9 mouse cellular contexts compared by ENCODE assay signal in the genomic region with DNA sequence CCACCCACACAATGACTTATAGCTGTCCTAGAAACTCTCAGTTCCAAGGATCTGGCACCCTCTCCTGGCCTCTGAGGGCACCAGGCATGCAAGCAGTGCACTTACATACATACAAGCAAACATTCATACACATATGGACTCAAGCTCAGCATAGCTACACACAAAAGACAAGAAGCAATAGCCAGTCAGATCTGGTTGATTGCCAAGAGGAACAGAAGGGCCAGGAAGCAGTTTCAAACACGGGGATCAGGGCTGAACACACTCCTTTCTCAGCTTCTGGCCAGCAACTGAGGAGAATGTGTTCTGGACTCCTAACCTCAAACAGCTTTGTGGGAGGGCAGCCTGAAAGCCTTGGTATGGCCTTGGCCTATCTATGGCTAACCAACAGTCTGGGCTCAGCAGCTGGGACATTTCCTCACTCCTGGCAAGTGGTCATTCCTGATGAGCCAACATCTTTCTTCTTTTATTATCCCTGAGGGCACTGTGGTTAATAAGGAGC. TPM values are rescaled to one million over a fixed set of nuclear protein-coding genes. Genes with fewer than 3 reads are reported as not detected.
DNase-seq lines count a peak whose midpoint lies in the region; ATAC-seq lines count a peak whose summit lies in the region.
"Had no signal": no experiment of that assay in that cellular context is flagged by ENCODE, and none has a peak within 500 bp of the region (broad histone marks: within the 10 kb centered on the region; RNA-seq: fewer than 3 reads in every experiment).

No protein-coding gene starts in this region.

- peak; percentile 19 for DNase-seq in kidney, adult 18-20 months
- DNase-seq in adrenal gland, adult 2 months: peak; percentile 88
- DNase-seq in gonadal fat pad, adult 2 months (ENCODE audit: low read depth): peak; percentile 75
- no peak for DNase-seq in layer of hippocampus, adult 9-10 months (ENCODE audit: low spot score)
- no peak for DNase-seq in urinary bladder, adult 18-20 months (ENCODE audit: low spot score in 2 of 2)
- DNase-seq in layer of hippocampus, postnatal 25 days (ENCODE audit: extremely low spot score in 1 of 2, low spot score in 1 of 2): no peak

- H3K4me2 ChIP-seq in kidney, embryonic 16.5 days (replicated peaks; ENCODE audit: low read depth, low read length): no peak overlapping the region
- H3K4me2 ChIP-seq: embryonic facial prominence, embryonic 15.5 days had no signal

- no peak overlapping the region for H3K4me3 ChIP-seq in kidney, embryonic 16.5 days (ENCODE audit: low read length)
- H3K4me3 ChIP-seq: embryonic facial prominence, embryonic 15.5 days had no signal

- H3K27ac ChIP-seq in kidney, embryonic 16.5 days (ENCODE audit: low read length): no peak overlapping the region
- H3K27ac ChIP-seq: embryonic facial prominence, embryonic 15.5 days had no signal

- H3K9ac ChIP-seq in kidney, embryonic 16.5 days (replicated peaks; ENCODE audit: low read length): no peak overlapping the region
- H3K9ac ChIP-seq: embryonic facial prominence, embryonic 15.5 days had no signal

- 25% methylated on average over 1 of the region's 1 CpGs for WGBS in kidney, embryonic 16.5 days

- ATAC-seq in kidney, embryonic 16.5 days (ENCODE audit: low FRiP score, low TSS enrichment): no peak
- ATAC-seq in megakaryocyte-erythroid progenitor cell, adult 5-6 weeks (replicated peaks; ENCODE audit: low FRiP score, low TSS enrichment, poor library complexity, severe bottlenecking): peak; percentile 27

- peaks cover 31% of the 10 kb centered on the region for H3K4me1 ChIP-seq in kidney, embryonic 16.5 days (ENCODE audit: insufficient read depth, low read length)

- H3K9me3 ChIP-seq in kidney, embryonic 16.5 days (ENCODE audit: low read length): no peaks in the 10 kb centered on the region
- H3K9me3 ChIP-seq: embryonic facial prominence, embryonic 15.5 days had no signal

- H3K27me3 ChIP-seq in kidney, embryonic 16.5 days (ENCODE audit: insufficient read depth, low read length): no peaks in the 10 kb centered on the region
- H3K27me3 ChIP-seq: embryonic facial prominence, embryonic 15.5 days had no signal

- no peaks in the 10 kb centered on the region for H3K36me3 ChIP-seq in kidney, embryonic 16.5 days (ENCODE audit: insufficient read depth, low read length)
- H3K36me3 ChIP-seq: embryonic facial prominence, embryonic 15.5 days had no signal

RNA-seq across cellular contexts. Expression of gene Ppfia1, which starts 25.8 kb away (rescaled TPM):
- polyA plus RNA-seq in kidney, embryonic 16.5 days (2015; fragmentation: Nextera tagmentation; extraction: Ambion mirVana): 26.9 and 37.7 TPM in 2 replicates
- 10 to 100 TPM; 39.1 to 59.2 TPM for total RNA-seq in adrenal gland, adult 2 months (2021)
- 29.1 and 37.1 TPM in 2 replicates for polyA plus RNA-seq in adrenal gland, adult 2 months (2012; rRNA removed)
- 34.0 and 37.7 TPM in 2 replicates for polyA plus RNA-seq in gonadal fat pad, adult 2 months (2012; rRNA removed)
- total RNA-seq in megakaryocyte-erythroid progenitor cell, adult 5-6 weeks (2014; fragmentation: Nextera tagmentation): 69.2 and 98.4 TPM in 2 replicates
- 77.3 and 106 TPM in 2 replicates for total RNA-seq in megakaryocyte-erythroid progenitor cell, adult 5-6 weeks (2017)
- total RNA-seq in layer of hippocampus, postnatal 25 days (2021): 10 to 100 TPM; 29.7 to 41.3 TPM

RNA-seq across cellular contexts. Expression of gene Fadd, which starts 54.5 kb away (rescaled TPM):
- 13.1 and 15.7 TPM in 2 replicates for polyA plus RNA-seq in kidney, embryonic 16.5 days (2015; fragmentation: Nextera tagmentation; extraction: Ambion mirVana)
- 10 to 100 TPM in 1 of 2 experiments, 1 to 10 TPM in 1; 8.8 to 14.8 TPM for total RNA-seq in adrenal gland, adult 2 months (2021)
- 13.4 and 13.9 TPM in 2 replicates for polyA plus RNA-seq in adrenal gland, adult 2 months (2012; rRNA removed)
- polyA plus RNA-seq in gonadal fat pad, adult 2 months (2012; rRNA removed): 10.6 TPM in 2 replicates
- 10.1 and 10.5 TPM in 2 replicates for total RNA-seq in megakaryocyte-erythroid progenitor cell, adult 5-6 weeks (2014; fragmentation: Nextera tagmentation)
- total RNA-seq in megakaryocyte-erythroid progenitor cell, adult 5-6 weeks (2017): 5.3 and 9.2 TPM in 2 replicates
- total RNA-seq in layer of hippocampus, postnatal 25 days (2021): 1 to 10 TPM; 2.0 to 2.2 TPM

RNA-seq across cellular contexts. Expression of gene Cttn, which starts 57.0 kb away (rescaled TPM):
- polyA plus RNA-seq in kidney, embryonic 16.5 days (2015; fragmentation: Nextera tagmentation; extraction: Ambion mirVana): 199 and 200 TPM in 2 replicates
- total RNA-seq in adrenal gland, adult 2 months (2021): 100 to 1,000 TPM; 240 to 283 TPM
- 102 and 130 TPM in 2 replicates for polyA plus RNA-seq in adrenal gland, adult 2 months (2012; rRNA removed)
- polyA plus RNA-seq in gonadal fat pad, adult 2 months (2012; rRNA removed): 82.3 and 97.6 TPM in 2 replicates
- total RNA-seq in megakaryocyte-erythroid progenitor cell, adult 5-6 weeks (2014; fragmentation: Nextera tagmentation): 23.5 and 23.7 TPM in 2 replicates
- total RNA-seq in megakaryocyte-erythroid progenitor cell, adult 5-6 weeks (2017): 34.7 and 42.2 TPM in 2 replicates
- total RNA-seq in layer of hippocampus, postnatal 25 days (2021): 100 to 1,000 TPM; 173 to 198 TPM

Comparison
In these comparisons a context has a peak if more than half of its experiments do, and no peak if none do; other contexts are left out.
1. DNase-seq: peak in kidney, adult 18-20 months (single experiment), adrenal gland, adult 2 months (single experiment) and gonadal fat pad, adult 2 months (single experiment); none in layer of hippocampus, adult 9-10 months (single experiment), urinary bladder, adult 18-20 months (0 of 2) and layer of hippocampus, postnatal 25 days (0 of 2).
2. RNA of gene Cttn, which starts 57.0 kb away (total RNA-seq): 240 to 283 TPM in adrenal gland, adult 2 months and 173 to 198 TPM in layer of hippocampus, postnatal 25 days; 23.5 to 42.2 TPM in megakaryocyte-erythroid progenitor cell, adult 5-6 weeks; every median in the first group is over 4 times any median in the second.